Mouse (Mus musculus): ENCODE measurements at regions not wholly inside any gene's neighbourhood (a gene's known extent, or its start where the extent isn't known, plus 50 kb on each side); places are given as distances from the start of the nearest gene placed in this dataset.
"Not testable (repeated sequence)": the region's sequence is repeated elsewhere in the genome, so short reads cannot be mapped to it uniquely, and the experiment has no call there.

GRCm38 (mm10) chr8:35020480-35020879 is 745.1 kb upstream of the Gm19410 start:
- DNase-seq (ENCODE audit: extremely low spot score in 1 of 2, low spot score in 2 of 2), result no peak
- intact Hi-C loops (cut with DNase I), result no loop called here

- intact Hi-C loops (cut with DNase I), result no loop called here
- DNase-seq (ENCODE audit: extremely low spot score in 1 of 2, low spot score in 2 of 2), result no peak
Observed at GRCm38 (mm10) chr8:35022649-35023048, 742.9 kb upstream of the Gm19410 start.

GRCm38 (mm10) chr8:35047798-35048197 is 717.8 kb upstream of the Gm19410 start:
- no peak for DNase-seq (ENCODE audit: extremely low spot score in 1 of 2, low spot score in 2 of 2)
- intact Hi-C loops (cut with DNase I), result no loop called here

GRCm38 (mm10) chr8:35053444-35053843 is 712.1 kb upstream of the Gm19410 start:
- intact Hi-C loops (cut with DNase I), result no loop called here
- no peak for DNase-seq (ENCODE audit: extremely low spot score in 1 of 2, low spot score in 2 of 2)

GRCm38 (mm10) chr8:35061048-35061447 is 704.5 kb upstream of the Gm19410 start:
- intact Hi-C loops (cut with DNase I), result no loop called here

GRCm38 (mm10) chr8:35068228-35068627 is 697.4 kb upstream of the Gm19410 start:
- intact Hi-C loops (cut with DNase I), result no loop called here

More at GRCm38 (mm10) chr8:35061048-35061447, 704.5 kb upstream of the Gm19410 start:
- DNase-seq (ENCODE audit: extremely low spot score in 1 of 2, low spot score in 2 of 2), result no peak

GRCm38 (mm10) chr8:35070246-35070989 is 695.2 kb upstream of the Gm19410 start:
- intact Hi-C loops (cut with DNase I), result no loop called here
- peak; percentile 15 to 33 for DNase-seq (ENCODE audit: extremely low spot score in 1 of 2, low spot score in 2 of 2)

More at GRCm38 (mm10) chr8:35068228-35068627, 697.4 kb upstream of the Gm19410 start:
- DNase-seq (ENCODE audit: extremely low spot score in 1 of 2, low spot score in 2 of 2), result no peak

GRCm38 (mm10) chr8:35075971-35076370 is 689.6 kb upstream of the Gm19410 start:
- no peak for DNase-seq (ENCODE audit: extremely low spot score in 1 of 2, low spot score in 2 of 2)

GRCm38 (mm10) chr8:35083161-35083560 is 682.4 kb upstream of the Gm19410 start:
- intact Hi-C loops (cut with DNase I), result no loop called here
- no peak for DNase-seq (ENCODE audit: extremely low spot score in 1 of 2, low spot score in 2 of 2)

More at GRCm38 (mm10) chr8:35075971-35076370, 689.6 kb upstream of the Gm19410 start:
- intact Hi-C loops (cut with DNase I), result no loop called here

- no peak for DNase-seq (ENCODE audit: extremely low spot score in 1 of 2, low spot score in 2 of 2)
- intact Hi-C loops (cut with DNase I), result no loop called here
Observed at GRCm38 (mm10) chr8:35087070-35087469, 678.5 kb upstream of the Gm19410 start.

GRCm38 (mm10) chr8:35088380-35089244 is 677.0 kb upstream of the Gm19410 start:
- DNase-seq (ENCODE audit: extremely low spot score in 1 of 2, low spot score in 2 of 2), result no peak
- intact Hi-C loops (cut with DNase I), result no loop called here

GRCm38 (mm10) chr8:35089519-35089918 is 676.1 kb upstream of the Gm19410 start:
- DNase-seq (ENCODE audit: extremely low spot score in 1 of 2, low spot score in 2 of 2), result no peak
- intact Hi-C loops (cut with DNase I), result no loop called here

GRCm38 (mm10) chr8:35101701-35102100 is 663.9 kb upstream of the Gm19410 start:
- DNase-seq (ENCODE audit: extremely low spot score in 1 of 2, low spot score in 2 of 2), result no peak
- intact Hi-C loops (cut with DNase I), result no loop called here

GRCm38 (mm10) chr8:35102102-35102501 is 663.5 kb upstream of the Gm19410 start:
- DNase-seq (ENCODE audit: extremely low spot score in 1 of 2, low spot score in 2 of 2); intact Hi-C loops (cut with DNase I): not testable (repeated sequence)

GRCm38 (mm10) chr8:35104465-35104876 is 661.1 kb upstream of the Gm19410 start:
- intact Hi-C loops (cut with DNase I); DNase-seq (ENCODE audit: extremely low spot score in 1 of 2, low spot score in 2 of 2): not testable (repeated sequence)

GRCm38 (mm10) chr8:35109506-35110217 is 655.9 kb upstream of the Gm19410 start:
- no peak for DNase-seq (ENCODE audit: extremely low spot score in 1 of 2, low spot score in 2 of 2)
- intact Hi-C loops (cut with DNase I), result no loop called here

- intact Hi-C loops (cut with DNase I), result no loop called here
- DNase-seq (ENCODE audit: extremely low spot score in 1 of 2, low spot score in 2 of 2), result no peak
Observed at GRCm38 (mm10) chr8:35110286-35110685, 655.3 kb upstream of the Gm19410 start.

- intact Hi-C loops (cut with DNase I), result no loop called here
- no peak for DNase-seq (ENCODE audit: extremely low spot score in 1 of 2, low spot score in 2 of 2)
Observed at GRCm38 (mm10) chr8:35111130-35111529, 654.5 kb upstream of the Gm19410 start.

- intact Hi-C loops (cut with DNase I), result no loop called here
- DNase-seq (ENCODE audit: extremely low spot score in 1 of 2, low spot score in 2 of 2), result no peak
Observed at GRCm38 (mm10) chr8:35112591-35113265, 652.9 kb upstream of the Gm19410 start.

Measured in left cerebral cortex, postnatal 10 days (tissue).